Mouse (Mus musculus) left cerebral cortex, postnatal 4 days (tissue): ENCODE results near the gene Klhdc3. TPM values are rescaled to one million over a fixed set of nuclear protein-coding genes. Genes with fewer than 3 reads are reported as not detected.

Experiments used
- DNase-seq: peaks from one replicate; pipeline ENCODE4 v3.0.0-alpha.2; 2022
- intact Hi-C: fragments of 180-260 bp; cut with DNase I; formaldehyde crosslinking; loops from one replicate; pipeline ENCODE4 v1.15.1; 2025
- total RNA-seq, 2 experiments: library from RNA; stranded (reverse); gene quantifications; 2 replicates each; pipeline ENCODE4 v1.2.3; 2021

Gene Klhdc3
- total RNA-seq, 2 experiments from 2014 or later = 151 to 155 TPM

DNA sequence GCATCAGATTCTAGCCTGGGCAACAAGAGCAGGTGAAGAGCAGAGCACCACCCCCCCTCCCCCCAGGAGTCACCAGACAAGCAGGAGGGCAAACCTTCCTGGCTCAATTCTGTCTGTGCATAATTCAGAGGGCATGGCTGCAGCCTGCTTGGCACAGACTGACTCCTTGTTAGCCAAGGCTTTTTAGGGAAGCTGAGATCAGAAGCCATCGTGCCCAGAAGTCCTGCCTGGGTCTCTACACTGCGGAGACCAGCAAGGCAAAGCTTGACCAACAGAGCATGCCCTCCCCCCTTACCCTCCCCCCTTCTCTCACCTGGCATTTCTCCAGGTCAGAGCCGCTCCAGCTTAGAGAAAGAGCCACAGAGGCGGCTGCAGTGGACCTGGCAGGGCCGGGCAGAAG, 18.0 kb downstream of the Klhdc3 start:
- peak; percentile 51 for DNase-seq
- intact Hi-C loops = no loop called here

DNA sequence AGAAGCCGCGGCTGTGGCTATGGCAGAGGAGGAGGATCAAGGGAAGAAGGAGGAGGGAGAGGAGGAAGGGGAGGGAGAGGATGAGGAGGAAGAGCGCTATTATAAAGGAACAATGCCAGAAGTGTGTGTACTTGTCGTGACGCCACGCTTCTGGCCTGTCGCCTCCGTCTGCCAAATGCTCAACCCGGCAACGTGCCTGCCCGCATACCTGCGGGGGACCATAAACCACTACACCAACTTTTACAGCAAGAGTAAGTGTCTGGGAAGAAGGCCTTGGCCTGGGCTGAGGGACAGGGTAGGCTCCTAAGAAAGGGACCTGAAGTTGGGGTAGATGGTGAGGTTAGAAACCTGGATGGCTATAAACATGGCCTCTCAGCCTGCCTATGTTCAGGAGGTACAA, 18.7 kb downstream of the Klhdc3 start:
- intact Hi-C loops = no loop called here
- DNase-seq = no peak

DNA sequence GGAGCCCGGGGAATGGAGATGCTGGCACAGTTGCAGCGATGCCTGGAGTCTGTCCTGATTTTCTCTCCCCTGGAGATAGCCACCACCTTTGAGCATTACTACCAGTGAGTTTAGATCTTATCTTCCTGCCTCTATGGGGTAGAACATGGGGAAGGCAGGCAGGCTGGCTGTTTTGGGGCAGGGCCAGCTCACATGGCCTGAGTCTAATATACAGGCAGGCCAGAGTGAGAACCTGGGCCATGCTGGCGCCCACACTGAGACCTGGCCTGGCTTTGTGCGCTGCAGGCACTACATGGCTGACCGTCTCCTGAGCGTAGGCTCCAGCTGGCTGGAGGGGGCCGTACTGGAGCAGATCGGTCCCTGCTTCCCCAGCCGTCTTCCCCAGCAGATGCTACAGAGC, 19.4 kb downstream of the Klhdc3 start:
- intact Hi-C loops = no loop called here
- no peak for DNase-seq

DNA sequence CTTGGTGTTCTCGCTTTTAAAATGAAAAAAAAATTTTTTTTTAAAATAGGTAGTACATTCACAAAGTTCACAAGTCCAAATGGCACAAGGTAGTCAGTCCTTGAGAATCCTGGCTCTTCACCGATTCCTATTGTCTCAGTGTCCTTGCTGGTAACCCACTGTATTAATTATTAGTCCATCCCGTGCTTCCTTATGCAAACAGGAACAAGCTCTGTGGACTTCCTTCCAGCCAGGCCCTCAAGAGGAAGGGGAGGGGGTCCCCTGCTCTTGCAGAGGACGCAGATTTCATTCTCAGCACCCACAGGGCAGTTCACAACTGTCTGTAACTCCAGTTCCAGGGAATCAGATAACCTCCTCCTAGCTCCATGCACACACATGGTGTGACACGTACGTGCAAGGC, 24.7 kb downstream of the Klhdc3 start:
- DNase-seq = no peak
- intact Hi-C loops = no loop called here

DNA sequence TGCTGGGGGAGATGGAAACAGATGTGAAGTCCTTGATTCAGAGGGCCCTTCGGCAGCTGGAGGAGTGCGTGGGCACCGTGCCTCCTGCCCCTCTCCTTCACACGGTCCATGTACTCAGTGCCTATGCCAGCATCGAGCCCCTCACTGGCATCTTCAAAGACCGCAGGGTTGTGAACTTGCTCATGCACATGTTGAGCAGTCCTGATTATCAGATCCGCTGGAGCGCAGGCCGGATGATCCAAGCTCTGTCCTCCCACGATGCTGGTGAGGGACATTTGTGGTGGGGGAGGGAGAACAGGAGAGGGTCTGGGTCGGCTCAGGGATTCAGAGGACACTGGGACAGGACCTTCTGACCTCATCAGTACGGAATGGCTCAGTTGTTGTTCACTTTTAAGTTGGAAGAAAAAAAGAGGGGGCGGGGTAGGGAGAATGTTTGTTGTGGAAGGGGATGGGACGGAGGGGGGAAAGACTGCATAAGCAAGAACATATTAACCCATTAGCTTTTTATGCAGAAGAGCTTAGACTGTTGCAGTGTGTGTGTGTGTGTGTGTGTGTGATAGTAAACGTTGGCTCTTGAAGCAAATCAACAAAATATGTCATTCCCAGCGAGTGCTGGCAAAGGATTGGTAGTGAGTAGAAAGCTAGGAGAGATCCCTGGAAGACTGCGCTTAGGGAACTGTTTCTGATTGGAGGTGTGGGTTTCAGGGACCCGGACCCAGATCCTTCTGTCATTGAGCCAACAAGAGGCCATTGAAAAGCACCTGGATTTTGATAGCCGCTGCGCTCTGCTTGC, 28.8 kb downstream of the Klhdc3 start:
- intact Hi-C loops = no loop called here
- no peak for DNase-seq

DNA sequence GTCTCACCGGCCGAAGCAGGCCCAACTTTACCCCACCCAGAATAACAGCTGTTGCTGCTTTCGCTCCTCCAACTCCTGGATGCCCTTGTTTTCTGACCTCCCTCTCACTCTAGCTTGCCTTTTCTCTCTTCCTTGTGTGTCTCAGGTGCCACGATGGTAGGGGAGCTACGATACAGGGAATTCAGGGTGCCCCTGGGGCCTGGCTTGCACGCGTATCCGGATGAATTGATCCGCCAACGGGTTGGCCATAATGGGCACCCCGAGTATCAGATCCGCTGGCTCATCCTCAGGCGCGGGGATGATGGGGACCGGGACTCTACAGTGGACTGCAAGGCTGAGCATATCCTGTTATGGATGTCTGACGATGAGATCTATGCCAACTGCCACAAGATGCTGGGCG, 29.4 kb downstream of the Klhdc3 start:
- no peak for DNase-seq
- intact Hi-C loops = no loop called here

DNA sequence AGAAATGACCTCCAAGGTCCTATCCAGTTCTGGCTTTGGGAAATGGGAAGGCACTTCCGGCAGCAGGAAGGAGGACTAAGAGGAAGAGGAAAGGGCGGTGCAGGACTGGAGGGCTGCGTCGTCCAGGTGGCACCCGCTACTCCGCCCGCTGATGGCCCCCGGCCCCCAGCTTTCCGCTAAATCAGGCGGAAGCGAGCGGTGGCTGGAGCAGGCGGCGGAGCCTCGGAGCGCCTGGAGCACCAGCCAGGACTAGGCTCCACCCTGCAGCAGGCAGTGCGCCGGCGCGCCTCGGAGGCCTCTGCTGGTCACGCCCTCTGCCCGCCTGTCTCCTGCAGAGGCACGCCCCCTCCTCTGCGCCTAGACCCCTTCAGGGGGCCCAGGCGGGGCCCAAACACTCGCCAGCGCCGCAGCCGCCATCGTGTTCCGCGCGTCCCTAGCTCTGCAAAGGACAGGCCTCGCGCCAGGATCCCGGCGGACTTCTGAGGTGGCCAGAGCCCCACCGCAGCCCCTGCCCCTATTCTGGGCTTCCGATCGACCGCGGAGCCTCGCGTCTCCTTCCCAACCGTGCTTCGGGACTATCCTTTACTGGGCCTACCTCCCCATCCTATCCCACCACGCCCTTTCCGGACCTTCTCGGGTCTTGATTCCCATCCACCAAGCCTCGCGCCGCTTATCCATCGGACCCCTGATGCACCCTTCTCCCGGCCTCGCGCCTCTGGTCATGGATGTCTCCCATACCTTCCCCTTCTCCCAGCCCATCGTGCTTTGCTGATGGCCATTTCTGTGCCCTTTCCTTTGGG, 30.3 kb downstream of the Klhdc3 start, which contains the start of gene Cul7:
Cul7 (plus strand) TSS at position 106 of the 800 bp plus-strand sequence.
- intact Hi-C loops = no loop called here
- DNase-seq = peak; percentile 97

DNA sequence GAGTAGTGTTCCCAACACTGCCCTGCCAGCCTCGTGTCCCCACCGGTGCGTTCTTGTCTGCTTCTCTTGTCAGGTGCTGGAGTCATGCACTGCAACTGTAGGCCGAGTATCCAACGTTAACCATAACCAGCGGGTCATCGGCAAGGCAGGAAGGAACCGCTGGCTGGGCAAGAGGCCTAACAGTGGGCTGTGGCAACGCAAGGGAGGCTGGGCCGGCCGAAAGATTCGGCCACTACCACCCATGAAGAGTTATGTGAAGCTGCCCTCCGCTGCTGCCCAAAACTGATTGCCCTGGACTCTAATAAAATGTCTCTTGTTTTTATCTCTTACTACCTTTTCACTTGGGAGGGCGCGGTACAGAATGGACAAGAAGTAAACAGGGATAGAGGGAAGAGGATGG, 30.9 kb downstream of the Klhdc3 start:
- intact Hi-C loops = loop anchor here (10.0 kb wide), 1 partner anchor 95 kb away; the partner anchor contains the start of gene Srf
- no peak for DNase-seq

DNA sequence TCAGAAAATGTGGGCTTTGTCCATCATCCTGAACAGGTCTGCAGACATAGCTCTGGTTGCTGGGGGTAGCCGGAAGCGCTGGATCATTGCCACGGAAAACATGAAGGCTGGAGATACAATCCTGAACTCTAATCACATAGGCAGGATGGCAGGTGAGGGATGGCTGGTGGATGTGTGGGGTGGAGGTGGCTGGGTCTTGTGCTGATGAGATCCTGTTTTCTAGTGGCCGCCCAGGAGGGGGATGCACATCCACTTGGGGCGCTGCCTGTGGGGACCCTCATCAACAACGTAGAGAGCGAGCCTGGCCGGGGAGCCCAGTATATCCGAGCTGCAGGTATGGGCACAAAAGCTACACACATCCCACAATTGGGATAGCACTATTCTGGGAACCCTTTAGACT, 32.3 kb downstream of the Klhdc3 start:
- intact Hi-C loops = loop anchor here (10.0 kb wide), 1 partner anchor 94 kb away; the partner anchor contains the start of gene Srf
- DNase-seq = no peak

DNA sequence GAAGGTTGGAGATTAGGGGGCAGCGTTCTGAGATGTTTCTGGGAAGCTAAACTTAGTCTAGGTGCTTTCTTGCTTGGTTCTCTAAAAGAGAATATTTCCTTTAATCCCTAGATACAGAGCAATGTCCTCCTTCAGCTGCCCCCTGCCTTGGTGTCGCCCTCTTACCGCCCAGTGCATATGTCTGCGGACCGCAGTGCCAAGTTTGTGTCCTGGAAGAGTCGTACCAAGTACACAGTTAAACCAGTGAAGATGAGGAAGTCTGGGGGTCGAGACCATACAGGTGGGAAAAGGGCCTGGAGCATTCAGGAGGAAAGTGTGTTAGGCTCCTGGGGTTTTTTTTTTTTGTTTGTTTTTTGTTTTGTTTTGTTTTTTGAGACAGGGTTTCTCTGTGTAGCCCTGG, 33.4 kb downstream of the Klhdc3 start:
- no peak for DNase-seq
- intact Hi-C loops = loop anchor here (10.0 kb wide), 1 partner anchor 92 kb away; the partner anchor contains the start of gene Srf

DNA sequence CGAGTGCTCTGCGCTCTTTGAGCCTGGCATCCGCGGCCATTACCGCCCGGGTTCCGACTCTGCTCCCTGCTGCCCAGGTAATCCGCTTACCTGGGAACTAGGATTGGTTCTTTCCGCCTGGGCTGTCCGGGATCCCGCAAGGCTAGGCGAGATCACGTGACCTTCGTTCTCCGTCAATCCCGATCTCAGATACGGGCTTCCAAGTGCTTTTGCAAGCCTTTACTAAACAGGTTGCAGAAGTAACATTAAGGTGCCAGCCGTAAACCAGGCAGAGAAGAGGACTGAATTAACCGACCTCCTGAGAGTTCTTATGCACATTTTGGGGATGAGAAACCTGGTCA, 34.4 kb downstream of the Klhdc3 start:
- intact Hi-C loops = loop anchor here (10.0 kb wide), 1 partner anchor 91 kb away; the partner anchor contains the start of gene Srf

DNA sequence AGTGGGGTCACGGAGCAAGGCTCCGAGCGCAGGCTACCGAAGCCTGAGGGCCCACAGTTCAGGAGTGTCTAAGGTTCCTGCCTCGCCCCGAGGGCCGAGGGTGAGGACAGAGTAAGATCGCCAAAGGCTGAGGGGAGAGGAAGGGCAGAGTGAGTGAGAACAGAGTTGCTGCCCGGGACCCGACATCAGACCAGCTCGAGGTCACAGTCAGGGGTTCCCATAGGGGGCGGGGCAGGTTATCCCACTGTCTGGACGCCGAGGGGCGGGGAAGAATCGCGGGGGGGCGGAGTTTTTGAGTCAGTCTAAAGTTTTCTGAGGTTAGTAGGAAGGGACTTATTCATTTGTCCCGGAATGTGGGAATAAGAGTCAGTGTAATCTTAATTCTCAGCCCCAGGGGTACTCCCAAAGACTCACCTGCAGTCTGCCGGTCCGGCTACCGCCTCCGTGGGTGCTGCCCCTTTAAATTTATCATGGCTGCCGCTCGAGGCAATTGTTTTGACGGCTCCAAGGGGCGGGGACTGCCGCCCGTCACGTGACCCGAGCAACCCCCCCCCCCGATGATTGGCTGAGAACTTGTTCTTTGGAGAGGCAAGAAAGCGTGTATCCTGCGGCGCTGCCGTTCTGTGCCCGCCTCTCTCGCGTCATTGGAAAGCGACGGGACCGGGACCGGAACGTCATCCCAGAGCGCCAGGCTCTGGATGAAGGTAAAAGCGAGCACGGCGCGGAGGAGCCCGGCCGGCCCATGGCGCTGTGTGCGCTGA, 35.0 kb downstream of the Klhdc3 start, which contains the start of the genes Klc4 and Mrpl2:
Klc4 (minus strand) TSS at position 462 of the 761 bp plus-strand sequence.
Mrpl2 (plus strand) TSS at position 669 of the 761 bp plus-strand sequence.
- intact Hi-C loops = loop anchor here (10.0 kb wide), 1 partner anchor 91 kb away; the partner anchor contains the start of gene Srf
- peak; percentile 98 for DNase-seq

More for the DNA sequence above, 34.4 kb downstream of the Klhdc3 start:
- DNase-seq = no peak

DNA sequence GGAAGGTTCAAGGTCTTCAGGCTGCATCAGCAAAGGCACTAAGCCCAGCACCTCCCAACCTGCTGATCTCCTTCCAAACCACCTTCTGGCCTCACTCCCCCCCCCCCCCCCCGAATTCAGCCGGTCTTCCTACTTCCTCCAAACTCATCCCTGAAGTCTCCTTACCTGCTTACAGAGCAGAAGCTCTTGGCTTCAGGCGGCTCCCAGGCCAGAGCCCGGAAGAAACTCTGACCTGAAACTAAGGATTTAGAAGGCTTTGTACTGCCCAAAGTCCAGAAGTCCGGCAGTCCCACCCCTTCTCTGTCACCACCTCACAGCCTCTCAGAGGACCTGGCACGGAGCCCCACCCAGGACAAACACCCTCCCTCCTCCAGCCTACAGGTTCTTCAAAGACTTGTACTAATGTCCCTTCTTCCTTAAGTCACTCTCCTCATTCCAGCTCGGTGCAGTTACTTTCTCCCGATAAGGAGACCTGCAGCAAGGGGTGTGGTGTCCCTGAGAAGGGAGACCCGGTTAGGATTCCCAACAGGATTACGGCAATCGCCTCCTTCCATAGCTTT, 35.7 kb downstream of the Klhdc3 start:
- intact Hi-C loops = loop anchor here (10.0 kb wide), 1 partner anchor 90 kb away; the partner anchor contains the start of gene Srf
- peak; percentile 45 for DNase-seq

DNA sequence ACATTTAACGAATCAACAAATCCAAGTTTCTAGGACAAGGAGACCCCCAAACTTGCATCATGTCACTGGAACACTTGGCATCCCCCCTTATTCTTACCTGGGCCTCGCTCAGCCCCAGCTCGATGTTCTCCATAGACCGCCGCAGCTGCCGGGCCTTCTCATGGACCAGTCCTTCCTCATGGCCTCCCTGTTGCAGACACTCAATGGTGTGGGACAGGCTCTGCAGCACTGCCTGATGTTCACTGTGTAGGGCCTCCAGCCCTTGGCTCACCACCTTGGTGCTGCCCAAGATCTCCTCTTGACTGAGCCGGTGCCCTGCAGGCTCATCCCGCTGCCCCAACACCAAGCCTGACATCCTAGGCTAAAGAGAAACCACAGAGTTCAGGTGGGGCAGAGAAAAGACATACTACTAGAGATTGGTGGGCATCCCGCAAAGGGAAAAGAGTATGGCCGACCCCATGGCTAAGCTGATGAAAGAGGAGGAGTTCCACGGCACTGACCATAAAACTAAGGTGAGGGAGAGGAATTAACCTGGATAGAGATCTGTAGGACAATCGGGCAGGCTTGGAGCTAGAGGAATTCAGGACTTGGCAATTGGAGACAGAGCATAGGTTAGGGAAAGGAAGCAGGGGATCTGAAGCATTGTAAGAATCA, 36.4 kb downstream of the Klhdc3 start:
- intact Hi-C loops = loop anchor here (10.0 kb wide), 1 partner anchor 89 kb away; the partner anchor contains the start of gene Srf
- DNase-seq = no peak

DNA sequence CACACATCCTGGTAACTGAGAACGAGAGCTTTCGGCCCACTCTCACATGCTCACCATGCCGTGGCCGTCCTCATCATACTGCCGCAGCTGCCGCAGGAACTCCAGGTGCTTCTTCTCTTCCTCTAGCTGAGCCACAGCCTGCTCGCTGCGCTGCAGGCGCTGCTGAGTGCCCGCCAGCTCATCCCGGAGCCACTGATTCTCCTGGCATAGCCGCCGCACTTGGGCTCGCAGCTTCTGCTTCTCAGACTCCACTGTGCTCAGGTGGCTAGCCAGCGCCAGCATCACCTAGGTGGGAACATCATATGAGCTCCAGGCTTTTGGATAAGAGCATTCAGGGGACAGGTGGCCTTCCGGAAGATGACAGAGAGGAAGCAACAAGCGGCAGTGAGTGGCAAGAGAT, 38.7 kb downstream of the Klhdc3 start:
- intact Hi-C loops = loop anchor here (10.0 kb wide), 1 partner anchor 87 kb away; the partner anchor contains the start of gene Srf
- DNase-seq = no peak

DNA sequence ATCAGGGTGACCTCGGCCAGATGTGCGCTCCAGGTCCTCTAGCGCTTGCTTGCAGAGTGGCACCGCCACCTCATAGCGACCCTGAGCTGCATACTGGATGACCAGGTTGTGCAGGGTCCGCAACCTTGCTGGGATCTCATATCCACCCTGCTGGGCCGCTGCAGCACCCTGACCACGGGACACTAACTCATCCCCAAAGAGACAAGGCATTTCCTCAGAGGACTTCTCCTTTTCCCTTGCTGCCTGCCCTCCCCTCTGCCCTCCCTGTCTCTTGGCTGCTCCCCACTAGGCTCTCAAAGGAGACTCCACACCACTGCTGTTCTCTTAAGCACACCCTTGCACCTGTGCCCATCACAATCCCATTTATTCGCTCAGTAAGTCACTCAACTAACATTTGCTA, 40.8 kb downstream of the Klhdc3 start:
- DNase-seq = no peak
- intact Hi-C loops = loop anchor here (10.0 kb wide), 1 partner anchor 85 kb away; the partner anchor contains the start of gene Srf

DNA sequence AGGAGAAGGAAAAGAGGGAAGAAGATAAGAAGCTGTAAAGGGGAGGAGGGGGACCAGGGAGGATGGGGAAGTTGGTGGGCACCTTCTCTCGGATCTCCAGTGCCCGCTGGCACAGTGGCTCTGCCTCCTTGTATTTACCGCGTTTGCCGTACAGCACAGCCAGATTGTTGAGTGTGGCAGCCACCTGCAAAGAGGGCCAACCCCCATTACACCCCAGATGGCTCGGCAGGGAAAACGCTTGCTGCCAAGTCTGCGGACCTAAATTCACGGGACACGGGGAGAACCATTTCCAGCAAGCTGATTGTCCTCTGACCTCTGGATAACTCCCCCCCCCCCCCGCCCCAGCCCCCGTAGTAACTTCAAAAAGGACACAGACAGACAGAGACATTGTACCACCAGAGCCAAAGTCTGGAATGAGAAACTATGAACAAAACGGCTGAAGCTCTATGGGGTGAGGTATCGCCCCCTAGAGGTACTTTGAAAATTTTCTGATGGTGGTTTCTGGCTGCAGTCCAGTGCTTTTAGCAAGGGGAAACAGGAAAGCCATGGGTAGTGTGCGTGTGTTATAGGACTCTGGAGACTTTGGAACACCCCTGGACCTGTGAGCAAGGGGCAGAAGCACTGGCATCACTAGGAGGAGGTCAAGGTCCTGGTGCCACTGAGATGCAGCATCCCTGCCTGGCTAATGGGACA, 43.7 kb downstream of the Klhdc3 start:
- intact Hi-C loops = no loop called here
- DNase-seq = peak; percentile 67

DNA sequence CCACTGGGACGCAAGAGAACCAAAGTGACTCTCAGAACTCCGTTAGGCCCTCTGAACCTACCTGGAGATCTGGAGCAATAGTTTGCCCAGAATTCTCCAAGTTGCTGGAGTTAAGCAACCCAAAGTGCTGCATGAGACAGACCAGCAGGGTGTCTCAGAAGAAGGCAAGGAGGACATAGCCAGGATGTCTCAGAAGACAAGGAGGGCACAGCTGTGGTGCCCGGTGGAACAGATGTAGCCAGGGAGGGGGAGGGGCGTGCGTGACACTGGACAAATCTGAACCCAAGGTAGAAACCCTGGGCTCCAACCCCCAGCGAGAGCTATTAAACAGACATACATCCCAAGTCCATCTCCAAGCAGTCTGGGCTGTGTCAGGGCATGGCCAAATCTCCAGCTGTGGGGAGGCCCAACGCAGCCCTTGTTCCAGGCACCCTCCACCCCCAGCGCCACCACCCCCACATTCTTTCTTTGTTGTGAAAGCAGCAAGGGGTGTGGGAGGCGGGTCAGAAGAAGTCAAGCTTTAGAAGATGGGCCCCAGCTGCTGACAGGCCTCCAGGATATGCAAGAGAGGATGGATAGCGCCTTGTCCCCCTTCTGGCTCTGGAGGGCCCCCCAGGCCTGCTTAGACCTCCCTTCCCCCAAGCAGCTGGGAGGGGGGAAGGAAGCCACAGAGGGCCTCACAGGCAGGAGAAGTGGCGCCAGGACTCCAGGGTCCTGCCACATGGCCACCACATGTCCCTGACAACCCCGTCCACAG, 50.9 kb downstream of the Klhdc3 start:
- intact Hi-C loops = no loop called here
- DNase-seq = peak; percentile 56
